Mouse (Mus musculus): ENCODE results near the gene Syap1. TPM values are rescaled to one million over a fixed set of nuclear protein-coding genes. Genes with fewer than 3 reads are reported as not detected.
"Not testable (repeated sequence)": the region's sequence is repeated elsewhere in the genome, so short reads cannot be mapped to it uniquely, and the experiment has no call there.

The Syap1 gene
- 36.8 and 38.4 TPM in 2 replicates for polyA plus RNA-seq (2016; fragmentation: Nextera tagmentation; extraction: Ambion mirVana)

GRCm38 (mm10) chrX:162887931-162888511, at the start of gene Syap1:
Syap1 (minus strand) TSS chrX:162888447.
- Histone ChIP-seq H3K36me3 (no peaks in the 10 kb centered on the region), H3K4me2 (replicated peaks) (peak within 1 kb of the TSS; percentile 58), H3K4me1 (no peaks in the 10 kb centered on the region), H3K9ac (peak within 1 kb of the TSS; percentile 67), H3K27ac (0 out of 2 replicates have a peak within 1 kb of the TSS, but pooled peaks have one; percentile 32), H3K27me3 (replicated peaks) (no peaks in the 10 kb centered on the region), H3K9me3 (no peaks in the 10 kb centered on the region), H3K4me3 (peak within 1 kb of the TSS; percentile 67)
- WGBS, result 28% methylated on average over 38 of the region's 47 CpGs
- peak; percentile 99 for ATAC-seq (ENCODE audit: low FRiP score, low read depth)

DNA sequence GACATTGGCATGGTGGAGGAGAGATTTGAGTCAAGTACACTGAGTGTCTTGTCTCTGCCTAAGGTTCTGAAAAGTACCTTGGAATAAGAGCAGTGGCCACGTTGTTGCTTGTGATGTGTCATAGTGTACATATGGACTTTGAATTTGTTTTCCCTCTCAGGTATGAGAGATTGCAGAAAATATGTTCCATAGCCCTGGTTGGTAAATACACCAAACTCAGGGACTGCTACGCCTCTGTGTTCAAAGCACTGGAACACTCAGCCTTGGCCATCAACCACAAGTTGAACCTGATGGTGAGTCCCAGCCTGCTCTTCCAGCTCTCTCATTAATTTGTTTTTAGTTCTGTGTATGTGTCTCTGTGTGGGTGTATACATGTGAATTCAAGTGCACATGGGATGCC, 43.2 kb upstream of the Syap1 start:
- no peaks in the 10 kb centered on the region for H3K9me3 ChIP-seq
- H3K4me3 ChIP-seq, result no peak overlapping the region
- no peak overlapping the region for H3K9ac ChIP-seq
- H3K36me3 ChIP-seq, result peaks cover 10% of the 10 kb centered on the region
- H3K4me2 ChIP-seq (replicated peaks), result no peak overlapping the region
- WGBS, result 92% methylated on average over 2 of the region's 2 CpGs
- no peaks in the 10 kb centered on the region for H3K4me1 ChIP-seq
- H3K27ac ChIP-seq, result no peak overlapping the region
- no peak for ATAC-seq (ENCODE audit: low FRiP score, low read depth)
- no peaks in the 10 kb centered on the region for H3K27me3 ChIP-seq (replicated peaks)

DNA sequence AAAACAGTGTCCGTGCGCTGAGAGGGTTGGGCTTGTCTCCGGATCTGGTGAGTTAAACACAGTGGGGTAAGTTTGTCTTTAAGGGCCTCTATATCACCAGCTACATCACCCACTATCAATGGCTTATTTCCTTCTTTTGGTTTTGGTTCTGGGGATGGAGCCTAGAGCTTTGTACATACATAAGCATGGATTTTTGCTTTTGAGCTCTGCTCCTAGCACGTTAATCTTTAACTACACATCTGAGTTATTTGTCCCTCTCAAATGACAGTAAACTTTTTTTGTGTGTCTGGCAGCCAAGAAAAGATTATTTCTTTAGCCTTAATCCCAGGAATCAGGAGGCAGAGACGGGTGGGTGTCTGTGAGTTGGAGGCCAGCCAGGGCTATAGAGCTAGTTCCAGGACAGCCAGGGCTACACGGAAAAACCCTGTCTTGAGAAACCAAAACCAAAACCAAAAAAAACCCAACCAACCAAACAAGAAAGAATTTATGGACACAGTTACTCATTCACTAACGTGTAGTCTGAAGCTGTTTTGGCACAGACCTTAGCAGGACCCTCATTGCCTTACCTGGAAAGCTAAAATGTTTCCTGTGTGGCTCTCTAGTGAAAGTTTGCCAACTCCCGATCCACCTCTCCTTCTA, 33.4 kb upstream of the Syap1 start:
- no peak for ATAC-seq (ENCODE audit: low FRiP score, low read depth)
- 91% methylated on average over 8 of the region's 8 CpGs for WGBS
- no peaks in the 10 kb centered on the region for H3K4me1 ChIP-seq

GRCm38 (mm10) chrX:162915697-162916096, 27.4 kb upstream of the Syap1 start:
- H3K27me3 ChIP-seq (replicated peaks), result no peaks in the 10 kb centered on the region
- 0 out of 2 replicates have a peak, but pooled peaks have one; percentile 21 for ATAC-seq (ENCODE audit: low FRiP score, low read depth)

More for the DNA sequence above, 33.4 kb upstream of the Syap1 start:
- Histone ChIP-seq H3K9ac (no peak overlapping the region), H3K4me3 (no peak overlapping the region), H3K27ac (no peak overlapping the region), H3K9me3 (no peaks in the 10 kb centered on the region), H3K27me3 (replicated peaks) (no peaks in the 10 kb centered on the region), H3K36me3 (no peaks in the 10 kb centered on the region), H3K4me2 (replicated peaks) (no peak overlapping the region)

GRCm38 (mm10) chrX:162913651-162914050, 25.4 kb upstream of the Syap1 start:
- H3K9ac ChIP-seq, result no peak overlapping the region
- no peaks in the 10 kb centered on the region for H3K9me3 ChIP-seq
- H3K27ac ChIP-seq, result no peak overlapping the region
- H3K36me3 ChIP-seq, result peaks cover 8% of the 10 kb centered on the region; the same call in 1 of the 2 replicates
- no peaks in the 10 kb centered on the region for H3K27me3 ChIP-seq (replicated peaks)
- ATAC-seq (ENCODE audit: low FRiP score, low read depth), result no peak
- H3K4me3 ChIP-seq, result no peak overlapping the region
- 96% methylated on average over 3 of the region's 3 CpGs for WGBS
- H3K4me1 ChIP-seq, result no peaks in the 10 kb centered on the region
- no peak overlapping the region for H3K4me2 ChIP-seq (replicated peaks)

More at GRCm38 (mm10) chrX:162915697-162916096, 27.4 kb upstream of the Syap1 start:
- no peak overlapping the region for H3K4me2 ChIP-seq (replicated peaks)
- H3K36me3 ChIP-seq, result peaks cover 5% of the 10 kb centered on the region; the same call in 1 of the 2 replicates
- H3K4me1 ChIP-seq, result no peaks in the 10 kb centered on the region
- no peak overlapping the region for H3K27ac ChIP-seq
- H3K9me3 ChIP-seq, result no peaks in the 10 kb centered on the region
- H3K4me3 ChIP-seq, result no peak overlapping the region
- WGBS, result 36% methylated on average over 5 of the region's 5 CpGs
- H3K9ac ChIP-seq, result no peak overlapping the region

DNA sequence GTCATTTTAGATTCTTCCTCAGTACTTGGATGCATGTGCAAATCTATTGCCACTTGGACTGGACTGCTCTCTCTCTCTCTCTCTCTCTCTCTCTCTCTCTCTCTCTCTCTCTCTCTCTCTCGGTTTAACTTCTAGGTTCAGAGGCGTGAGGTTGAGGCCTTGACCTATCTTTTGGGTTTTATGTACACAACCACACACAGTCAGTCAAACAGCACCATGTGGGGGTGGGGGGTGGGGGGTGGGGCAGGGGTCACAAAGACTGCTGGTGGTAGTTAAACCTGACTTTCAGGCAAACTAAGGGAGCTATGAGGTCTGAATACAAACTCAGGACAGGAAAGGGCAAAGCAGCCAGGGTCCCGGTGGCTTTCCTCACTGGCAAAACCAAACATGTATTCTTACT, 19.3 kb upstream of the Syap1 start:
- WGBS, result 61% methylated on average over 3 of the region's 3 CpGs

DNA sequence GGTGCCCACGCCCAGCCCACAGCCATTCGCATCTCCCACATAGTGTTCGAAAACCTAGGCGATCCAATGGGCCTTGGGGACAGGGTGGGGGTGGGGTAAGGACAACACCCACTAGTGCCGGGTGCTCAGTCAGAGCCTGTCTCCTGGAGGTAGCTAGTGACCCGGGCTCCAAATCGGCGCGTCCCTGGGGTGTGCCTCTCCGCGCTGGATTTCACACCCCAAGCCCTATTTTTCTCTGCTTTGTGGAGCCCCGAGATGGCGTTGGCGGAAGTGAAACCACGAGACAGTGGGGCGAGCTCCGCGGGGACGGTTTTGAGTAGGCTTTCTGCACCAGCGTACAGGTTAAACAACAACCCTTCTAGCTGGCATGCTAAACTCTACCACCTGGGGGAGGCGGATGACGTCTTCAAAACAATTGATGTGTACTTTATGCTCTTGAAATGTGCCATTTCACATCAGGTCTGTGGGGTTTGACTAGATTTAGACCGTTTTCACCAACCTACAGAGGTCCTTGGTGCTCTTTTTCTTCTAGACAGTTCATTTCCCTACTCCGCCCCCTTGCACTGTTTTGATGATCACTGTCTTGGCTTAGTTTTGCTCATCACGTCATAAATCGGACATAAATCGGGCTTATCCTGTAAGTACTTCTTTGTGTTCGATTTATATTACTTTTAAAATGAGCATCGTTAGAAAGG, 13.9 kb upstream of the Syap1 start:
- peak; percentile 86 for ATAC-seq (ENCODE audit: low FRiP score, low read depth)
- 0 out of 2 replicates have a peak, but pooled peaks cover 3% of the 10 kb centered on the region for H3K4me1 ChIP-seq

More for the DNA sequence above, 19.3 kb upstream of the Syap1 start:
- no peak overlapping the region for H3K27ac ChIP-seq
- peaks cover 5% of the 10 kb centered on the region; the same call in 1 of the 2 replicates for H3K36me3 ChIP-seq
- no peaks in the 10 kb centered on the region for H3K9me3 ChIP-seq
- ATAC-seq (ENCODE audit: low FRiP score, low read depth), result no peak
- H3K4me2 ChIP-seq (replicated peaks), result no peak overlapping the region
- no peak overlapping the region for H3K4me3 ChIP-seq
- H3K9ac ChIP-seq, result no peak overlapping the region
- no peaks in the 10 kb centered on the region for H3K27me3 ChIP-seq (replicated peaks)
- H3K4me1 ChIP-seq, result 0 out of 2 replicates have a peak, but pooled peaks cover 3% of the 10 kb centered on the region

DNA sequence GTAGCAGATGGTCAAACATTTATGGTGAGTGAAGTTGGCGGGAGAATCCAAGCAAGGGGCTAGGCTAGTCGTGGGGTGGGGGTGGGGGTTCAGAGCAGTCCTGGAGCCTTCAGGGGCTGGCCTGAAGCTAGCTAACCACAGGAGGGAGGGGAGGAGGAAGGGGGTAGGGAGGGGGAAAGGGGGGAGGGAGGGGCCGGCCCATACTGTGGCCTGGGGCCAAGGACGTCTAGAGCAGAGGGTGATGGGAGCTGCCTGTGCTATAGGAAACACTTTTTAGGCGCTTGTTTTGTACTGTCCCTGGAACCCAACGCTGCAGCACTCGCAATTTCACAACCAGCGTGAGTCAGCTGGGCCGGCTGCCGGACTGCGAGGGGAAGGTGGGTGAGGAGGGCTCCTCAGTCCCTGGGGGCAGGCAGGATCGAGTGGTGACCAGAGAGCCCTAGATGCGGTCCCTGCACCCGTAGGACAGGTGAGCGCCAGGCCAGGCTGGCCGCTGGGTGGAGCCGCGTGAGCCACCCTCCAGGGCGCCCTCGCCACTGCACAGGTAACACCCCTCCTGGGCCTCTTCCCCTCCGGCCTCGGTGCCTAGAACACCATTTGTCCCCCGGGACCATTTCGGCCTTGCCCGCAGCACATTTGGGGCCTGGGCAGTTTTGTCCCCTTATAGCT, 13.3 kb upstream of the Syap1 start:
- no peak overlapping the region for H3K27ac ChIP-seq
- 0 out of 2 replicates have a peak, but pooled peaks cover 3% of the 10 kb centered on the region for H3K4me1 ChIP-seq
- peak overlapping the region; percentile 72 for H3K4me2 ChIP-seq (replicated peaks)
- peak overlapping the region; percentile 50 for H3K4me3 ChIP-seq
- peak overlapping the region; percentile 68 for H3K9ac ChIP-seq
- no peaks in the 10 kb centered on the region for H3K9me3 ChIP-seq
- peak; percentile 90 for ATAC-seq (ENCODE audit: low FRiP score, low read depth)
- no peaks in the 10 kb centered on the region for H3K36me3 ChIP-seq
- 11% methylated on average over 25 of the region's 25 CpGs for WGBS
- no peaks in the 10 kb centered on the region for H3K27me3 ChIP-seq (replicated peaks)

More for the DNA sequence above, 13.9 kb upstream of the Syap1 start:
- H3K36me3 ChIP-seq, result no peaks in the 10 kb centered on the region
- peak overlapping the region; percentile 50 for H3K4me3 ChIP-seq
- 30% methylated on average over 29 of the region's 29 CpGs for WGBS
- no peaks in the 10 kb centered on the region for H3K27me3 ChIP-seq (replicated peaks)
- H3K9me3 ChIP-seq, result no peaks in the 10 kb centered on the region
- H3K9ac ChIP-seq, result peak overlapping the region; percentile 68
- H3K4me2 ChIP-seq (replicated peaks), result peak overlapping the region; percentile 72
- H3K27ac ChIP-seq, result no peak overlapping the region

- WGBS, result 27% methylated on average over 4 of the region's 4 CpGs
- peak within 1 kb of the TSS; percentile 68 for H3K9ac ChIP-seq
- no peaks in the 10 kb centered on the region for H3K9me3 ChIP-seq
- H3K27ac ChIP-seq, result no peak within 1 kb of the TSS
- peak within 1 kb of the TSS; percentile 50 for H3K4me3 ChIP-seq
- no peak for ATAC-seq (ENCODE audit: low FRiP score, low read depth)
- H3K27me3 ChIP-seq (replicated peaks), result no peaks in the 10 kb centered on the region
- H3K4me2 ChIP-seq (replicated peaks), result peak within 1 kb of the TSS; percentile 72
- no peaks in the 10 kb centered on the region for H3K36me3 ChIP-seq
- H3K4me1 ChIP-seq, result 0 out of 2 replicates have a peak, but pooled peaks cover 3% of the 10 kb centered on the region
Observed at GRCm38 (mm10) chrX:162900938-162901337, 12.7 kb upstream of the Syap1 start, which contains the start of gene Ctps2. Ctps2 (plus strand) TSS chrX:162901238.

DNA sequence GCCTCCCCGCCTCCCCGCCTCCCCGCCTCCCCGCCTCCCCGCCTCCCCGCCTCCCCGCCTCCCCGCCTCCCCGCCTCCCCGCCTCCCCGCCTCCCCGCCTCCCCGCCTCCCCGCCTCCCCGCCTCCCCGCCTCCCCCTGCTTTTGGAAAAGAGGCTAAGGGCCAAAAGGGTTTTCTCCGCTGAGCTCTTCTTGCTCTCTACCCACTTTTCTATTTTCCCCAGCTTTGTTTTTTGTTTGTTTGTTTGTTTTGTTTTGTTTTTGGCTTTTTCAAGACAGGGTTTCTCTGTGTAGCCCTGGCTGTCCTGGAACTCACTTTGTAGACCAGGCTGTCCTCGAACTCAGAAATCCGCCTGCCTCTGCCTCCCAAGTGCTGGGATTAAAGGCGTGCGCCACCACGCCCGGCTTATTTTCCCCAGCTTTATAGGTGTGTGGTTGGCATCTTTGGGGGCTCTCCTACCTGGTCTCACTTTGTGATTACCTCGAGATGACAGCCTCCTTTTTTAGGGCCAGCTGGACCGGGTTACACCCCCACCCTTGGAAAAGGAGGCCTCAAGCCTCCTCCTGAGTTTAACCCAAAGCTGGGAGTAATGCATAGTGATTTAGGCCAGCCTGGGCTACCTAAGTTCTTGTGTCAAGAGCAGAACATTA, 452 bp upstream of the Syap1 start:
- H3K27ac ChIP-seq; H3K4me3 ChIP-seq; H3K9ac ChIP-seq; H3K9me3 ChIP-seq; H3K4me1 ChIP-seq; H3K36me3 ChIP-seq; H3K4me2 ChIP-seq (replicated peaks); H3K27me3 ChIP-seq (replicated peaks): not testable (repeated sequence)
- 52% methylated on average over 16 of the region's 25 CpGs for WGBS
- peak; percentile 60 for ATAC-seq (ENCODE audit: low FRiP score, low read depth)

GRCm38 (mm10) chrX:162878236-162878635, 10.0 kb downstream of the Syap1 start:
- Histone ChIP-seq H3K4me2 (replicated peaks) (no peak overlapping the region), H3K27ac (no peak overlapping the region), H3K4me1 (no peaks in the 10 kb centered on the region), H3K27me3 (replicated peaks) (no peaks in the 10 kb centered on the region), H3K9ac (no peak overlapping the region), H3K4me3 (no peak overlapping the region), H3K36me3 (peaks cover 9% of the 10 kb centered on the region; the same call in 1 of the 2 replicates), H3K9me3 (no peaks in the 10 kb centered on the region)
- WGBS, result 89% methylated on average over 3 of the region's 3 CpGs
- no peak for ATAC-seq (ENCODE audit: low FRiP score, low read depth)
